Mouse (Mus musculus) adrenal gland, adult (tissue): ENCODE data around the gene Kpna4.

Source experiments
- DNase-seq, 2 experiments: peaks; one replicate each; pipeline ENCODE4 v3.0.0; 2022 to 2023; ENCODE audit warnings: low spot score in 1 of 2; ENCODE audit not compliant: inconsistent age in 2 of 2

Gene Kpna4

GRCm38 (mm10) chr3:69017181-69017580, 109.7 kb downstream of the Kpna4 start:
- no peak for DNase-seq
